Mouse (Mus musculus): ENCODE measurements around the gene D11Wsu47e. TPM values are rescaled to one million over a fixed set of nuclear protein-coding genes. Genes with fewer than 3 reads are reported as not detected.

The D11Wsu47e gene
- total RNA-seq, 2 experiments from 2014 or later = 15.0 to 17.3 TPM

- DNase-seq = no peak
Measured at GRCm38 (mm10) chr11:113736848-113737552, 52.8 kb downstream of the D11Wsu47e start.

DNA sequence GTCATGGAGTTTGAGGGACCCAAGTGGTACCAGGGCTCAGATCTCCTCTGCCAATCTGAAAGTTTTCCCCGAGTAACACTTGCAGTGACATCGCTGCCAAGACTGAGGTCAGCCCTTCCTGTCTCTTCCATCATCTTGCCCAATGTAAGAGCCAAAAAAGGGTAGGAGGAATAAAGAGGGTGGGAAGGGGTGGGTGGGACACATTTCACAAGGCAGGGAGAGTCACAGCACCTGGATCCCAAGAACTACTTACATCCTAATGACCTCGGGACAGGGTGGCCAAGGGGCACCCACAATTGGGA, 53.3 kb downstream of the D11Wsu47e start:
- no peak for DNase-seq

DNA sequence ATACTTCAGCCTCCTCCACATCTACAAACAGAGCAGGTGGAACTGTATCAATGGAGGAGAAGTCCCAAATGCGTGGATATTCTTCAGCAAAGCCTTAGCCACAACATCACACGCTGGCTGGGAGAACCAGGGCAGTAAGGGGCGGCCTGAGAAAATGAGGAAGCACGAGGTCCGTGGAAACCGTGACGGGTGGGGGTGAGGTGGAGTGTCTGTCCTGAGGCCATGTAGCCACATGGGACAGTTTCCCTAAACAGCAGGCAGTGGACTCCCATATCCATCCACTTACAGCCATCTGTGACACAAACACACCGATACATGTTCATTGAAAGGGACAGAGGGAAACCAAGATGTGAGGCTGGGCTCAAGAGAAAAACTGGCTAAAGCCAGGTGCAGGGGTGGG, 53.7 kb downstream of the D11Wsu47e start:
- no peak for DNase-seq

DNA sequence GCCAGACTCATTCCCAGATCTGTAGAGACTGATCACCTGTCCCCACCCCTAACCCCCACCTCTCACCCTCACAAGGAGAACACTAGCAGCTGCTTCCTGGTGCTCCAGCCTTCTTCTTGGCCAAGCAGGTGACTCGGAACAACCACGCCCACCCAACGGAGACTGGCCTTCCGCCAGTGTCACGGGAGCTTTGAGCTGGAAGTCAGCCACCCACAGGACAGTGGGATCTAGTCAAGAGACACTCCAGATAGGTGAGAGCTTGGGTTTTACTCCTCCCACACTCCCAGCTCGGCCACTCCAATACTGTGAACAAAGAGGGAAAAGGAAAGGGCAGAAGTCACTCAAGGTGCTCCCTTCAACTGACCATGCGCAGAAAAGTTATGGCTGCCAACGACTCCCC, 55.0 kb downstream of the D11Wsu47e start:
- no peak for DNase-seq

GRCm38 (mm10) chr11:113740100-113740499, 55.9 kb downstream of the D11Wsu47e start:
- DNase-seq = no peak

GRCm38 (mm10) chr11:113742998-113743397, 58.8 kb downstream of the D11Wsu47e start:
- DNase-seq = no peak

Other genes starting within 250 kb of the D11Wsu47e start
- gene Sstr2, start 65.1 kb upstream of the D11Wsu47e start, total RNA-seq (2021) = 10 to 100 TPM; 22.6 to 23.8 TPM
- gene Cog1, start 35.2 kb upstream of the D11Wsu47e start, total RNA-seq (2021) = 10 to 100 TPM; 55.0 to 59.6 TPM
- gene Slc39a11, start 34.3 kb upstream of the D11Wsu47e start, total RNA-seq (2021) = 10 to 100 TPM; 19.8 to 20.8 TPM
- 10 to 100 TPM; 26.5 to 26.6 TPM for gene Fam104a, start 257 bp upstream of the D11Wsu47e start, total RNA-seq (2021)
- not detected for gene Cpsf4l, start 25.6 kb downstream of the D11Wsu47e start, total RNA-seq (2021)
- 10 to 100 TPM; 34.5 to 38.0 TPM for gene Cdc42ep4, start 67.5 kb downstream of the D11Wsu47e start, total RNA-seq (2021)

Measured in layer of hippocampus, postnatal 36 days (tissue).